Mouse (Mus musculus): ENCODE results near the gene Slc37a3.

Slc37a3 gene

DNA sequence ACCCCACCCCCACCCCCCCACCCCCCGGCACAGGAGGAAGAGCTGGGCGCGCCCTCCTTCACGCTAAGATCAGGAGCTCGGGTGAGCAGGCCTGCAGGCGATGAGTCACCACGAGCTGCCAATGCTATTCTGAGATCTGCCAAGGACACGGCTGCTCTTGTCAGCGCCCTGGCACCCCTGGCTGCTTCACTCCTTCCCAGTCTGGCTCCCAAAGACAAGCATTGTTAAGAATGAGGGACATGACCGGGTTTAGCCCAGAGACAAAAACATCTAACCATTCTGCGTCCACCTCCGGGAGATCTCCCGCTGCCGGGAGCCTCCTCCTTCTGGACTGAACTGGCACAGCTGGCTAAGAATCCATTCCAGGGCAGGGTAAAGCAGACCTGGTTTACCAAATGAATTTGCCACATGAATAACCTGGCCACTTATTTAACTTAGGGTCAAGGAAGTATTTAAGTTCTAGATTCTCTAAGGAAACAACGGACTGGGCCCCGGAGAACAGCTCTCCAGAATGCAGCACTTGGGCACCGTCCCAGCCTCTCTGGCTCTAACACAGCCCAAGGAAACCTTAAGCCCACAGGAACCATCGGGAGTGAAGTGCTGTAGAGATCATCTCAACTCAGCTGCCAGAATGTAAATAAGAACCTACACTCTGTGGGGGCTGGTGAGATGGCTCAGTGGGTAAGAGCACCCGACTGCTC is 58.3 kb downstream of the Slc37a3 start:
- DNase-seq (ENCODE audit: low read depth, low spot score): peak; percentile 47

DNA sequence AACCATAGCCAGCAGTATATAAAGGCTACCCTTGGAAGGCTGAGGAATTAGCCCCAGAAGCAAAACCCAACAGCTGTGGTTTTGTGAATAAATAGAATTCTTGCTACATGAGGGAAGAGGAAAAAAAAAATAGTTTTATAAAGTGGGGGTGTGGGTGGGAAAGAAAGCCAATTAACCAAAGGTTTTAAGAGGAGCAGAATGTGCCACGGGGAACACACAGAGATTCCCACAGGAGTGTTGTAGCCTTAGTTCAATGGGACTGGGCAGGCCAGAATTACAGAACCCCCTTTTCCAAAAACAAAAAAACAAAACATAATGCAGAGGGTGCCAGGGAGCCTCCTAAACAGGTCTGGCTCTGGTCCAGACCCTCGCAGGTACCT is 58.9 kb downstream of the Slc37a3 start:
- DNase-seq (ENCODE audit: low read depth, low spot score): no peak

DNA sequence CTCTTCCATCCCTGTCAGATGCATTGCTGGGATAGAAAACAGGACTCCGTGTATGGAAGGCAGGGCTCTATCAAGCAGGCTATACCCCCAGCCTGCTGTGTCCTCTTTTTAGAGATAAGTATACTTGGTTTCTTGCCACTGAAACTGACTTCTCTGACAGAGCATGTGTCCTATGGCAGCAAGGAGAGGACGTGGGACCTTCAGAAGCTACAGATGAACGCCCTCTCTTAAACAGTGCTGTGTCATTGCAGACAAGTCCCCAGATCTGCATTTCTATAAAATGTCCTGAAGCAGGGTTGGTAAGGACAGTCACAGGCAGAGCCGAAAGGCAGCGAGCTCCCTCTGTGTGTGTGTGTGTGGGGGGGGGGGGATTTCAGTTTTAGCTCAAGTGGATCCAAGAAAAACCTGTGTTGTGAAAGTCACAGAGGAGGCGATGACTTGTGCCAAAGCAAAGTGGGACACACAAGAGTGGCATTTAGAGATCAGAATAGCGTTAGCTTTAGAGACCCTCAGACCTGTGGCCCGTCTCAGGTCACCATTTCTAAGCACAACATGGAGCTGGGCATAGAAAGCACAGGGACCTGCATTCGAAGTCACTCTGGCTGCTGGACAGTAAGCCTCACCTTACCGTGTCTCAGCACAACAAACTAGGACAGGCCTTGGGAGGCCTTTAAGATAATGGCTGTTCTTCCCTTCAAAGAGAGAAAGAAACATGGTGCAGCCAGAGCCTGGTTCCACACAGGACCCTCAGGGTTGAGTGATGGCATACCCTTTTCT is 59.4 kb downstream of the Slc37a3 start:
- DNase-seq (ENCODE audit: low read depth, low spot score): peak; percentile 41

DNA sequence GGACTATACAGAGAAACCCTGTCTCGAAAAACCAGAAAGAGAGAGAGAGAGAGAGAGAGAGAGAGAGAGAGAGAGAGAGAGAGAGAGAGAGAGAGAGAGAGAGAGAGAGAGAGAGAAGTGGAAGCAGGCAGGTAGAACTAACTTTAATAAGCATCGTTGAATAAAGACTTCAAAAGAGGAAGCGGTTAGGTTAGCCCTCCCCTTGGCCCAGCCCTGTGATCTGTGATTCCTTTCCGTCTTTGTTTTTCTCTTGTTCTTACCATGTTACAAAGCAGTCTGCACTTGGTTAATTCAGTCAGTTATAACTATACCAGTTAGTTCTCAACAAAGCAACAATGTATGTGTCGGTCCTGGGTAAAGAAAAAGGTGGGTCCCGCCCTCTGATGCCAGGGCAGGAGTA is 61.4 kb downstream of the Slc37a3 start:
- no peak for DNase-seq (ENCODE audit: low read depth, low spot score)

DNA sequence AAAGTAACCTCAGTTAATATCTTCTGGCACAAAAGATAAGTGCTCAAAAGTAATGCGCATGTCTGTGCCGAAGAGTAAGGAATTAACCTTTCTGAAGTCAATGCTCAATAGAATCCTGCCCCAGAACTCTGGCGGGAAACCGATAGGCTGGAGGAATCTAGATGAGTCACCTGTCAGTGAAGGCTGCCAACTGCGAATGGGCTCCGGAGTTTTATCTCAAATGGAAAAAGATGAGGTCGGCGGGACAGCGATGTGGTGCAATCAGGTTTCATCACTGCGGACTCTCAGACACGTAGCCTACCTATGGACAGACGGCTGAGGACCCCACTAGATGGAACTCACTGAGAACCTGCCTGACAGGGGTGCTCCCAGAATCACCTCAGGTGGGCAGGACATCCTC is 63.0 kb downstream of the Slc37a3 start:
- DNase-seq (ENCODE audit: low read depth, low spot score): no peak

DNA sequence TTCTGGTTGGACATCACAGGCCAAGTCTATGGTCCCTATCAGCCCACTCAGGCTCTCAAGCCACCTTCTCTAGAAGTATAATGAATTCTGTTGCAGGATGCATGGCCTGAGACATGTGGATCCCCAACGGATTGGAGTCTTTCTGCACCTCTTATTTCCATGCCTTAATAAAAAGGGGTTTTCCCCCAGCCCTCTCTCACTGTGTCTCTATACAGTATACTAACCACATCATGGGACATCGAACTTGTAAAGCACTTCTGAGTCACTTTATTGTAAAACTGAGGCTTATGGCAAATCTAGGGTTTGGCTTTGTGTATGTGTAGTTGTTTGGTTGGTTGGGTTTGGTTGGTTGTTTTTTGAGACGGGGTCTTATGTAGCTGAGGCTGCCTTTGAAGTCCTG is 65.7 kb downstream of the Slc37a3 start:
- DNase-seq (ENCODE audit: low read depth, low spot score): no peak

DNA sequence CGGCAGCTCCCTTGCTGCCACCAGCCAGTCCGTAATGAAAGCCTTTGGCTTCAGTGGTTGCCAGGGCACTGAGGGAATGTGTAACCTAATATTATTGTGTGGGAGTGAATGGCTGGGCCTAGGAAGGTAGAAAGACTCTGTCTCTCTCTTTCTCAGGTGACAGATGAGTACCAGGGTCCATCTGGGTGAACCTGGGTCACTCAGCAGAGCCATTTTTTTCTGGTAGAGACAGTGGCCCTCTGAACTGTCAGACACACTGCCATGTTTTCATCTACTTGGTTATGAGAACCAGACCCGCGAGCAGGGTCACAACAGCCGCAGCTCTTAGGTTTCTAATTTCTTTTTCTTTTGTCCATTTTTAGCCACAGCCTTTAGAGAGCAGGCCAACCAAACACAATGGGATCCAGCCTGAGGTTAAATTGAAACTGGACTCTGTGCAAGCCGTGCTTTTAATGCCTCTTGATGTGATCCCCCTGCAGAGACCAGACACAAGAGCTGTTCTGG is 73.1 kb downstream of the Slc37a3 start:
- no peak for DNase-seq (ENCODE audit: low read depth, low spot score)

DNA sequence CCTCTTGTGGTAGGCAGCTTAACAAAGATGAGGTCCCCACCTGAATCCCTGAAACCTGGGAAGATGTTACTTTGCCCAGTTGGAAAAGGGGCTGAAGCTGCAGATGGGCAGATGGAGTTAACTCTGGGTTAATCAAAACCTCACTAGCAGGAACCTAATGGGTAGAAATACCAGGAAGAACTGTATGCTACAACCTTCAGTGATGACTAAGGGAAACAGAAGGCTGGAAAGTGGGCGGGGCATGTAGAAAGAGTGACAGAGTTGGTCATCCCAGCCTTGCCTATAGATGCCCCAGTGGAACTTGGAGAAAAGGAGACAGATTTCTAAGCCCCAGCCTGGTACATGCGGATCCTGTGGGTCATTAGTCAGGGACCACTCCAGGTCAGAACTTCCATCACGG is 76.0 kb downstream of the Slc37a3 start:
- peak; percentile 51 for DNase-seq (ENCODE audit: low read depth, low spot score)

DNA sequence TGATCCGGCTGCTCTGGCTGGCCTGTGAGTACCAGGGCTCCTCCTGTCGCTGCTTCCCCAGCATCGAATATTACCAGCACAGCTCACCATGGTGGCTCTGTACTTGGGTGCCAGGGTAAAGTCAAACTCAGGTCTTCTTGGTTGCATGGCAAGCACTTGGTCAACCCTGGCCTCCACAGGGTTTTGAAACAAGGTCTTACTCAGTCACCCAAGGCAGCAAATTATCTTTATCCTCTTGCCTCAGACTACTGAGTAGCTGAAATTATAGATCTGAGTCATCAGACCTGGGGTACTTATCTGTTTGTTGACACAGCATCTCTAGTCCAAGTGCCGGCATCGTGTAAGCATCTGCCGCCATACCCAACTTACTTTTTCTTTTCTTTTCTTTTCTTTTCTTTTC is 80.4 kb downstream of the Slc37a3 start:
- no peak for DNase-seq (ENCODE audit: low read depth, low spot score)

DNA sequence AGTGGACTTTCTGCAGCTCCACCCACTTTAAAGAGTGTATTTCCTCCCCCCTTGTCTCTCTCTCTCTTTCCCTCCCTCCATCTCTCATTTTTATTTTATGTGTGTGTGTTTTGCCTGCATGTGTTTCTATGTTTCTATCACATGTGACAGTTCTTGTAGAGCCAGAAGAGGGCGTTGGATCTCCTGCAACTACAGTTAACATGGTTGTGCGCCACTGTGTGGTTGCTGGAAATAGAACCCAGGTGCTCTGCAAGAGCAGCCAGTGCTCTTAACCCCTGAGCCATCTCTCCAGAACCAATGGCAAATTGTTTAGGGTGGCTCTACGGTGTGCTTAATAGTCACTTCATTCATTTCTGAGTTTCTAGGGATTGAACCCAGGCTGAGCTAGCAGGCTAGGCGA is 81.0 kb downstream of the Slc37a3 start:
- peak; percentile 76 for DNase-seq (ENCODE audit: low read depth, low spot score)

DNA sequence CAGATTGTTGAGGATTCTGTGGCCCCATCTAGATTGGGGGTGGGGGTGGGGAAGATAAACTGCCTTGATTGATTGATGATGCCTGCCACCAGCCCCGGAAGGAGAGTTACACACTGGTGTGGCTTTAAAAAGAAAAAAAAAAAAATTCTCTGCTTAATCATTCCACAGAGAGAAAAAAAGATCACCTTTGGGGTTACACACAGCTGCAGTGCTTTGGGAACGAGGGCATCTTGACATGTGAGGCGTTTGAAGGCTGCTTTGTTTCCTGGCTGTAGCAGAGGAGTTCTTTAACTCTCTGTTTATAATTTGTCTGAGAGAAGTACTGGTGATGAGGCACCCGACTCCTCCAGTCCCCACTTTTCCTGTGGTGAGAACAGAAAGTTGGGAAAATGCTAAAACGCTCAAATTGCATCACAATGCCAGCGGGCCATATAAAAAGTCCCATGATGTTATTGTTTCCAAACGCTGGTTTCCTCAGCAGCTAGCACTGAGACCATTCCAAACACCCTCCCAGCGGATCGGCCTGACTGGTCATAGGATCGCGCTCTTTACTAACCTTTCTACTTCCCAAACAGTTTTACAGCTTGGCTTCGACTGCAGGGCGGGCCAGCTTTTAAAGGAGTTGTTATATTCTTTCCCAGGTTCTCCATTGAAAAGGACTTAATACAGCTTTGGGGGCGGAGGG is 81.6 kb downstream of the Slc37a3 start:
- peak; percentile 69 for DNase-seq (ENCODE audit: low read depth, low spot score)

DNA sequence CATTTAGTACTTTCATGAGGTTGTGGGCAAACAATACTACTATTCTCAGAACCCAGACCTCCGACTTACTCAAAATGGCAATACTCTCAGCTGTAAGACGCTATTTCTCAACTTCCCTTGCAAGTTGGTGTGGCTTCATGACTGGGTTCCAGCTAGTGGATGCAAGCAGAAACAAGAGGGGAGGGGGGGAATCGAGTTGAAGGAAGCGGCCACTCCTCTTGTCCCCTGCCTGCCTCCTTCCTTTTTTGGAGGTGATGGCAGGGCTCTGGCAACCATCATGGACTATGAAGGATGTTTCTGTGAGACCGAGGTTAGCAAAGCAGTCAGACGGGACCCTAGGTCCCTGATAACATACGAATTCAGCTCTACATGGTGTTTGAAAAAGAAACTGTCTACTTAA is 87.8 kb downstream of the Slc37a3 start:
- DNase-seq (ENCODE audit: low read depth, low spot score): no peak

DNA sequence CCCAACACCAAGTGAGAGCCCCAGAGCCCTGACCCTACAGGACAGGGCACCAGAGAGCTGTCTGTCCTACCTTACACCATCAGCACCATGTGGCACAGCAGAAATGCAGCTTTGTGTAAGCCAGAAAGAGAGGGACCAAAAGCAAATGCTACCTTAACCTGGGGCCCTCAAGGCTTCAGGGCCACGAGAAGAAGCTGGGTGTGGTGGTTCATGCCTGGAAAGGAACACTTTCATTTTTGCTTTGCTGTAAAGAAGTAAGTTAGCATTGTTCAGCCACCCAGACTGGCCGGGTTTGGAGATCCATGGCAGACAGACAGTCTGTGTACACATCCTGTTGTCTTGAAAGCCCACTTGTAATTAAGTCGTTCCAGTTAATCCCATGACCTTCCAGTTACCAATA is 89.7 kb downstream of the Slc37a3 start:
- DNase-seq (ENCODE audit: low read depth, low spot score): no peak

DNA sequence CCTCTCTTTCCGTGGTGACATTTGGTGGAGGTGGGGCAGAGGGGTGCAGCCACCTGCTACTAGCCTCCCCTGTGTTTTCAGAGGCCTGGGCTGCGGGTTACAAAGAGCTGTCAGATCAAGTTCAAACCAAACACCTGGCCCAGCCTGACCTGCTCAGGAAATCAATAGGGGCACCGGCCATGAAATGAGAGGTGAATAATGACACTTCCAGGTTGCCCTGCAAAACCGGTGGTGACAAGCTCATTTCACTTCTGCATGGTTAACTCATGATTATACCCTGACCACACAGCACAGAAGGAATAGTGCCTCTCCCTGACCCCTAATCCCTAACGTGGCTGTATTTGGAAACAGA is 90.8 kb downstream of the Slc37a3 start:
- DNase-seq (ENCODE audit: low read depth, low spot score): no peak

DNA sequence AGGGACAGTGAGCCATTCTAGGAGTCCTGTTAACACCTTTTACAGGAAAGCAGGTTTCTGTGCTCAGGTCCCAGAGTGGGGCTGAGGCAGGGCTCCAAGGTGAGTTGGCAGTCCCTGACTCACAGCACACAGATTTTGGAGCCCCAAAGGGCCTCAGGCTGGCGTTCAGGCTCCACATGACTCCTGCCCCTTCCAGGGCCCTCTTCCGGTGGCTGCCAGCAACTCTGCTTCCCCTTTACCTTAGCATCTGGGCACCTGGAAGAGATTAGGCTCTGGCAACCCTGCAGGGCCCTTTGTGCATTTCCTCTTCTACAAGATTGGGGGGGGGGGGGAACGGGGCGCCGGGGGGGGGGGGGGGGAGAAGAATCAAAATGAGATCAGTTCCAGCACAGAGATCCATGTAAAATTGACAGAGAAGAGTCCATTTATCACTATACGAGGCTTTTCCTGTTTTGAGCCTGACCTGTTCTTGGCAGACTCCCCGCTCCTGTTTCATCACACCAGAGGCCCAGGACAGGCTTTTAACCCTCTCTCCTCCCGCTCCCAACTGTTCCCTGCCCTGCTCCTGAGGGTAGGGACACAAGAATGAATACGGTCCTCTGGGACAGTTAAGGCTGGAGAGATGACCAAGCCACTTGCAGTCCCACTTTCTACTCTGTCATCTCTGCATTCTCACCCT is 91.3 kb downstream of the Slc37a3 start:
- no peak for DNase-seq (ENCODE audit: low read depth, low spot score)

DNA sequence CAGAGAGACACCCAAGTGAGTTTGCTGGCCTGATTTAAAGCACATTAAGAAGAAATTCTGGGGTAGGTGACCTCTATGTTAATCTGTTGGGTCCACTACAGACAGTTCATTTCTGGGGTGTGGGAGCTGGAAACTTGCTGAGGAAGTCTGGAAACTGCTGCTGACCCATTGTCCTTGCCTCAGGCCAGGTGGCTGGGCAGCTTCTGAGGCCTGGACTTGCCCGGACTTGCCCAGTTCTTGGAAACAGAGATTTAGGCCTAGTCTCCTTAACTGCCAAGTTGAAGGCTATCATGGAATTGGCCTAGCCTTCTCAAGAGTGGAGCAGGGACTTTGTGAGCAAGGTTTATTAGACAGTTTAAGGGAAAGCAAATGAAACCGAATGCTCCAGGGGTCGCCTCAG is 92.6 kb downstream of the Slc37a3 start:
- no peak for DNase-seq (ENCODE audit: low read depth, low spot score)

All from ZHBTc4 (cell line).